Mouse (Mus musculus) mature B cell (primary cell): ENCODE measurements around the gene Pdxdc1.

Experiments
- in situ Hi-C: fragments of 300-500 bp; cut with MboI; formaldehyde crosslinking; loops from 2 replicates; pipeline ENCODE4 v1.14.3; 2019

Pdxdc1 gene

GRCm38 (mm10) chr16:13902888-13903483 lies at the start of gene Pdxdc1, which contains the start of gene Mpv17l:
Gene Pdxdc1 (minus strand): TSS chr16:13903131.
Gene Mpv17l (plus strand): TSS chr16:13903161.
- in situ Hi-C loops: loop anchor here (25.0 kb wide), 1 partner anchor 259 kb away; the partner anchor contains the start of genes Marf1 and Nde1

GRCm38 (mm10) chr16:13951245-13951644 lies 48.3 kb upstream of the Pdxdc1 start:
- in situ Hi-C loops: no loop called here

- in situ Hi-C loops: no loop called here
Observed at GRCm38 (mm10) chr16:13946306-13946705, 43.4 kb upstream of the Pdxdc1 start.

- in situ Hi-C loops: no loop called here
Observed at GRCm38 (mm10) chr16:13945153-13945552, 42.2 kb upstream of the Pdxdc1 start.

- in situ Hi-C loops: no loop called here
Observed at GRCm38 (mm10) chr16:13944752-13945151, 41.8 kb upstream of the Pdxdc1 start.

GRCm38 (mm10) chr16:13944178-13944577 lies 41.2 kb upstream of the Pdxdc1 start:
- in situ Hi-C loops: no loop called here

GRCm38 (mm10) chr16:13940847-13941395 lies 38.0 kb upstream of the Pdxdc1 start:
- in situ Hi-C loops: no loop called here

GRCm38 (mm10) chr16:13940139-13940846 lies 37.4 kb upstream of the Pdxdc1 start:
- in situ Hi-C loops: no loop called here

- in situ Hi-C loops: no loop called here
Observed at GRCm38 (mm10) chr16:13927456-13928075, 24.6 kb upstream of the Pdxdc1 start.

GRCm38 (mm10) chr16:13922966-13923365 lies 20.0 kb upstream of the Pdxdc1 start:
- in situ Hi-C loops: loop anchor here (25.0 kb wide), 1 partner anchor 239 kb away; the partner anchor contains the start of genes Marf1 and Nde1

- in situ Hi-C loops: loop anchor here (25.0 kb wide), 1 partner anchor 240 kb away; the partner anchor contains the start of genes Marf1 and Nde1
Observed at GRCm38 (mm10) chr16:13922499-13922898, 19.6 kb upstream of the Pdxdc1 start.

GRCm38 (mm10) chr16:13921781-13922180 lies 18.9 kb upstream of the Pdxdc1 start:
- in situ Hi-C loops: loop anchor here (25.0 kb wide), 1 partner anchor 241 kb away; the partner anchor contains the start of genes Marf1 and Nde1

GRCm38 (mm10) chr16:13921063-13921462 lies 18.1 kb upstream of the Pdxdc1 start:
- in situ Hi-C loops: loop anchor here (25.0 kb wide), 1 partner anchor 241 kb away; the partner anchor contains the start of genes Marf1 and Nde1

- in situ Hi-C loops: loop anchor here (25.0 kb wide), 1 partner anchor 242 kb away; the partner anchor contains the start of genes Marf1 and Nde1
Observed at GRCm38 (mm10) chr16:13920093-13920492, 17.2 kb upstream of the Pdxdc1 start.

- in situ Hi-C loops: loop anchor here (25.0 kb wide), 1 partner anchor 255 kb away; the partner anchor contains the start of genes Marf1 and Nde1
Observed at GRCm38 (mm10) chr16:13907297-13907696, 4.4 kb upstream of the Pdxdc1 start.

GRCm38 (mm10) chr16:13903488-13903887 lies 557 bp upstream of the Pdxdc1 start:
- in situ Hi-C loops: loop anchor here (25.0 kb wide), 1 partner anchor 259 kb away; the partner anchor contains the start of genes Marf1 and Nde1

- in situ Hi-C loops: loop anchor here (25.0 kb wide), 1 partner anchor 260 kb away; the partner anchor contains the start of genes Marf1 and Nde1
Observed at GRCm38 (mm10) chr16:13902397-13902831, 517 bp downstream of the Pdxdc1 start.

- in situ Hi-C loops: no loop called here
Observed at GRCm38 (mm10) chr16:13898981-13899380, 4.0 kb downstream of the Pdxdc1 start.

GRCm38 (mm10) chr16:13896357-13896756 lies 6.6 kb downstream of the Pdxdc1 start:
- in situ Hi-C loops: no loop called here

GRCm38 (mm10) chr16:13895740-13896139 lies 7.2 kb downstream of the Pdxdc1 start:
- in situ Hi-C loops: no loop called here

- in situ Hi-C loops: no loop called here
Observed at GRCm38 (mm10) chr16:13894097-13894496, 8.8 kb downstream of the Pdxdc1 start.

- in situ Hi-C loops: no loop called here
Observed at GRCm38 (mm10) chr16:13892850-13893249, 10.1 kb downstream of the Pdxdc1 start.
